Mouse (Mus musculus) forebrain, embryonic 12.5 days (tissue): ENCODE measurements around the gene Uso1. TPM values are rescaled to one million over a fixed set of nuclear protein-coding genes. Genes with fewer than 3 reads are reported as not detected.
A peak's percentile ranks its signal among the peaks of the same experiment; 100 is the strongest.

Source experiments
- ATAC-seq: fragments of 200-750 bp; cut with Nextera tagmentation; 2 replicates; pipeline ENCODE4 v1.8.0; 2017; ENCODE audit warnings: moderate TSS enrichment; ENCODE audit not compliant: low FRiP score
- H3K27ac ChIP-seq: fragments of 300-500 bp; sonication (generic); 2 replicates; pipeline ENCODE4 v1.5.1; 2016; ENCODE audit warnings: mild to moderate bottlenecking
- H3K27me3 ChIP-seq: fragments of 300-500 bp; sonication (generic); 2 replicates; pipeline ENCODE4 v1.6.1; 2016; ENCODE audit warnings: mild to moderate bottlenecking
- H3K36me3 ChIP-seq: fragments of 300-500 bp; sonication (generic); replicated peaks from 2 replicates; pipeline ENCODE4 v1.6.1; 2016; ENCODE audit warnings: mild to moderate bottlenecking
- H3K4me1 ChIP-seq: fragments of 300-500 bp; sonication (generic); 2 replicates; pipeline ENCODE4 v1.6.1; 2016
- H3K4me2 ChIP-seq: fragments of 300-500 bp; sonication (generic); 2 replicates; pipeline ENCODE4 v1.6.1; 2016; ENCODE audit warnings: mild to moderate bottlenecking, moderate library complexity
- H3K4me3 ChIP-seq: fragments of 300-500 bp; sonication (generic); replicated peaks from 2 replicates; pipeline ENCODE4 v1.5.1; 2016; ENCODE audit warnings: mild to moderate bottlenecking
- H3K9ac ChIP-seq: fragments of 300-500 bp; sonication (generic); 2 replicates; pipeline ENCODE4 v1.6.1; 2016; ENCODE audit warnings: mild to moderate bottlenecking
- H3K9me3 ChIP-seq: fragments of 300-500 bp; sonication (generic); 2 replicates; pipeline ENCODE4 v1.6.1; 2016
- WGBS: fragments of 180-500 bp; shearing (Covaris S2); methylation state at CpG from one replicate; pipeline ENCODE4 v1.1.7; 2016; 5-methylcytosine and 5-hydroxymethylcytosine counted together
- polyA plus RNA-seq: library from polyadenylated mRNA; unstranded; fragments of >200 nt; fragmentation: Nextera tagmentation; extraction: Ambion mirVana; gene quantifications from 2 replicates; pipeline ENCODE4 v1.2.1, GENCODE M21; 2016

Uso1 gene
- polyA plus RNA-seq, 1 experiment from 2014 or later: 48.1 TPM

- no peak overlapping the region for H3K4me2 ChIP-seq
- H3K9ac ChIP-seq: no peak overlapping the region
- H3K9me3 ChIP-seq: no peaks in the 10 kb centered on the region
- ATAC-seq: no peak
- H3K36me3 ChIP-seq: peaks cover 43% of the 10 kb centered on the region
- no peaks in the 10 kb centered on the region for H3K4me1 ChIP-seq
- H3K4me3 ChIP-seq: no peak overlapping the region
- WGBS: 96% methylated on average over 6 of the region's 6 CpGs
- H3K27ac ChIP-seq: no peak overlapping the region
- H3K27me3 ChIP-seq: no peaks in the 10 kb centered on the region
These were observed 68.4 kb downstream of the Uso1 start for GRCm38 (mm10) chr5:92206121-92206520.

GRCm38 (mm10) chr5:92210205-92210604, 72.5 kb downstream of the Uso1 start:
- Histone ChIP-seq H3K9me3 (no peaks in the 10 kb centered on the region), H3K4me1 (no peaks in the 10 kb centered on the region), H3K4me3 (no peak overlapping the region), H3K27ac (no peak overlapping the region), H3K9ac (no peak overlapping the region), H3K4me2 (no peak overlapping the region), H3K36me3 (peaks cover 10% of the 10 kb centered on the region; the same call in 1 of the 2 replicates), H3K27me3 (no peaks in the 10 kb centered on the region)
- ATAC-seq: no peak
- WGBS: 85% methylated on average over 8 of the region's 8 CpGs

GRCm38 (mm10) chr5:92212231-92212630, 74.5 kb downstream of the Uso1 start:
- Histone ChIP-seq H3K4me3 (no peak overlapping the region), H3K4me2 (no peak overlapping the region), H3K27ac (no peak overlapping the region), H3K36me3 (no peaks in the 10 kb centered on the region), H3K27me3 (no peaks in the 10 kb centered on the region), H3K9me3 (no peaks in the 10 kb centered on the region), H3K4me1 (no peaks in the 10 kb centered on the region), H3K9ac (no peak overlapping the region)
- no peak for ATAC-seq
- WGBS: 84% methylated on average over 4 of the region's 4 CpGs

GRCm38 (mm10) chr5:92215308-92215707, 77.6 kb downstream of the Uso1 start, which contains the start of gene U90926:
Gene U90926 (minus strand): TSS chr5:92215408.
- 97% methylated on average over 4 of the region's 4 CpGs for WGBS
- peaks cover 12% of the 10 kb centered on the region for H3K4me1 ChIP-seq
- no peaks in the 10 kb centered on the region for H3K9me3 ChIP-seq
- no peak within 1 kb of the TSS for H3K4me2 ChIP-seq
- no peaks in the 10 kb centered on the region for H3K27me3 ChIP-seq
- no peak within 1 kb of the TSS for H3K27ac ChIP-seq
- H3K4me3 ChIP-seq: no peak within 1 kb of the TSS
- H3K36me3 ChIP-seq: no peaks in the 10 kb centered on the region
- ATAC-seq: no peak
- no peak within 1 kb of the TSS for H3K9ac ChIP-seq

- H3K4me2 ChIP-seq: 0 out of 2 replicates have a peak overlapping the region, but pooled peaks have one; percentile 13
- no peak overlapping the region for H3K9ac ChIP-seq
- 40% methylated on average over 17 of the region's 17 CpGs for WGBS
These were observed 81.4 kb downstream of the Uso1 start for GRCm38 (mm10) chr5:92218915-92219793.

GRCm38 (mm10) chr5:92219826-92220225, 82.1 kb downstream of the Uso1 start:
- WGBS: 65% methylated on average over 6 of the region's 6 CpGs
- H3K27ac ChIP-seq: no peak overlapping the region

More at GRCm38 (mm10) chr5:92218915-92219793, 81.4 kb downstream of the Uso1 start:
- H3K4me1 ChIP-seq: peaks cover 12% of the 10 kb centered on the region
- no peaks in the 10 kb centered on the region for H3K36me3 ChIP-seq
- peak; percentile 67; the same call in 1 of the 2 replicates for ATAC-seq
- H3K27me3 ChIP-seq: no peaks in the 10 kb centered on the region
- no peaks in the 10 kb centered on the region for H3K9me3 ChIP-seq
- peak overlapping the region; percentile 37; the same call in 1 of the 2 replicates for H3K27ac ChIP-seq
- H3K4me3 ChIP-seq: no peak overlapping the region

GRCm38 (mm10) chr5:92220287-92220902, 82.7 kb downstream of the Uso1 start:
- H3K9me3 ChIP-seq: no peaks in the 10 kb centered on the region
- H3K27ac ChIP-seq: no peak overlapping the region
- H3K4me3 ChIP-seq: no peak overlapping the region
- ATAC-seq: no peak
- H3K27me3 ChIP-seq: no peaks in the 10 kb centered on the region
- peaks cover 12% of the 10 kb centered on the region for H3K4me1 ChIP-seq
- H3K36me3 ChIP-seq: no peaks in the 10 kb centered on the region
- no peak overlapping the region for H3K9ac ChIP-seq
- H3K4me2 ChIP-seq: no peak overlapping the region
- 90% methylated on average over 8 of the region's 8 CpGs for WGBS

More at GRCm38 (mm10) chr5:92219826-92220225, 82.1 kb downstream of the Uso1 start:
- H3K4me3 ChIP-seq: no peak overlapping the region
- peaks cover 12% of the 10 kb centered on the region for H3K4me1 ChIP-seq
- no peaks in the 10 kb centered on the region for H3K9me3 ChIP-seq
- H3K9ac ChIP-seq: no peak overlapping the region
- no peaks in the 10 kb centered on the region for H3K36me3 ChIP-seq
- ATAC-seq: 0 out of 2 replicates have a peak, but pooled peaks have one; percentile 17
- no peak overlapping the region for H3K4me2 ChIP-seq
- no peaks in the 10 kb centered on the region for H3K27me3 ChIP-seq

- Histone ChIP-seq H3K4me3 (no peak overlapping the region), H3K27ac (no peak overlapping the region), H3K4me2 (no peak overlapping the region), H3K36me3 (no peaks in the 10 kb centered on the region), H3K4me1 (no peaks in the 10 kb centered on the region), H3K27me3 (no peaks in the 10 kb centered on the region), H3K9me3 (no peaks in the 10 kb centered on the region), H3K9ac (no peak overlapping the region)
- no peak for ATAC-seq
- 92% methylated on average over 7 of the region's 7 CpGs for WGBS
These were observed 90.0 kb downstream of the Uso1 start for GRCm38 (mm10) chr5:92227782-92228181.

- Histone ChIP-seq H3K27me3 (no peaks in the 10 kb centered on the region), H3K27ac (no peak overlapping the region), H3K36me3 (no peaks in the 10 kb centered on the region), H3K9me3 (no peaks in the 10 kb centered on the region), H3K4me1 (no peaks in the 10 kb centered on the region), H3K4me3 (no peak overlapping the region), H3K9ac (no peak overlapping the region), H3K4me2 (no peak overlapping the region)
- WGBS: 22% methylated on average over 10 of the region's 10 CpGs
- ATAC-seq: no peak
These were observed 91.0 kb downstream of the Uso1 start for GRCm38 (mm10) chr5:92228776-92229175.

- Histone ChIP-seq H3K9ac (no peak overlapping the region), H3K36me3 (no peaks in the 10 kb centered on the region), H3K27me3 (no peaks in the 10 kb centered on the region), H3K4me3 (no peak overlapping the region), H3K27ac (no peak overlapping the region), H3K4me1 (no peaks in the 10 kb centered on the region), H3K9me3 (no peaks in the 10 kb centered on the region), H3K4me2 (no peak overlapping the region)
- WGBS: 91% methylated on average over 3 of the region's 3 CpGs
- ATAC-seq: no peak
These were observed 91.8 kb downstream of the Uso1 start for GRCm38 (mm10) chr5:92229514-92229913.

GRCm38 (mm10) chr5:92230306-92230705, 92.6 kb downstream of the Uso1 start:
- Histone ChIP-seq H3K27me3 (no peaks in the 10 kb centered on the region), H3K27ac (no peak overlapping the region), H3K4me2 (no peak overlapping the region), H3K9ac (no peak overlapping the region), H3K4me3 (no peak overlapping the region), H3K4me1 (no peaks in the 10 kb centered on the region), H3K9me3 (no peaks in the 10 kb centered on the region), H3K36me3 (no peaks in the 10 kb centered on the region)
- 87% methylated on average over 11 of the region's 11 CpGs for WGBS
- no peak for ATAC-seq

- Histone ChIP-seq H3K4me2 (no peak overlapping the region), H3K27ac (no peak overlapping the region), H3K27me3 (no peaks in the 10 kb centered on the region), H3K36me3 (no peaks in the 10 kb centered on the region), H3K4me1 (no peaks in the 10 kb centered on the region), H3K9ac (no peak overlapping the region), H3K9me3 (no peaks in the 10 kb centered on the region), H3K4me3 (no peak overlapping the region)
- no peak for ATAC-seq
- WGBS: 83% methylated on average over 10 of the region's 10 CpGs
These were observed 94.1 kb downstream of the Uso1 start for GRCm38 (mm10) chr5:92231836-92232235.
